Mouse (Mus musculus): ENCODE data around the gene Trmt10c.
"Not testable (repeated sequence)": the region's sequence is repeated elsewhere in the genome, so short reads cannot be mapped to it uniquely, and the experiment has no call there.

Trmt10c gene

GRCm38 (mm10) chr16:56048038-56048437, 10.4 kb upstream of the Trmt10c start, which contains the start of gene Senp7:
Senp7 (plus strand) TSS chr16:56048338.
- DNase-seq (ENCODE audit: low read depth, low spot score): not testable (repeated sequence)

- DNase-seq (ENCODE audit: low read depth, low spot score): no peak
Observed at GRCm38 (mm10) chr16:56038090-56038489, 471 bp upstream of the Trmt10c start.

GRCm38 (mm10) chr16:56036501-56036900, 1.1 kb downstream of the Trmt10c start:
- no peak for DNase-seq (ENCODE audit: low read depth, low spot score)

GRCm38 (mm10) chr16:56034566-56034965, 3.1 kb downstream of the Trmt10c start:
- DNase-seq (ENCODE audit: low read depth, low spot score): no peak

GRCm38 (mm10) chr16:56029661-56030082, 7.9 kb downstream of the Trmt10c start, which contains the start of gene Pcnp:
Pcnp (minus strand) TSS chr16:56029739.
- DNase-seq (ENCODE audit: low read depth, low spot score): peak; percentile 98

GRCm38 (mm10) chr16:56028722-56029551, 8.7 kb downstream of the Trmt10c start:
- peak; percentile 62 for DNase-seq (ENCODE audit: low read depth, low spot score)

- DNase-seq (ENCODE audit: low read depth, low spot score): no peak
Observed at GRCm38 (mm10) chr16:56027854-56028629, 9.6 kb downstream of the Trmt10c start.

GRCm38 (mm10) chr16:56019660-56020059, 18.0 kb downstream of the Trmt10c start:
- DNase-seq (ENCODE audit: low read depth, low spot score): no peak

- DNase-seq (ENCODE audit: low read depth, low spot score): no peak
Observed at GRCm38 (mm10) chr16:56014076-56014475, 23.5 kb downstream of the Trmt10c start.

GRCm38 (mm10) chr16:56012789-56013743, 24.6 kb downstream of the Trmt10c start:
- DNase-seq (ENCODE audit: low read depth, low spot score): no peak

- DNase-seq (ENCODE audit: low read depth, low spot score): no peak
Observed at GRCm38 (mm10) chr16:56008862-56009261, 28.8 kb downstream of the Trmt10c start.

GRCm38 (mm10) chr16:56006798-56007197, 30.8 kb downstream of the Trmt10c start:
- no peak for DNase-seq (ENCODE audit: low read depth, low spot score)

- DNase-seq (ENCODE audit: low read depth, low spot score): no peak
Observed at GRCm38 (mm10) chr16:55994235-55994634, 43.4 kb downstream of the Trmt10c start.

GRCm38 (mm10) chr16:55990311-55990710, 47.3 kb downstream of the Trmt10c start:
- DNase-seq (ENCODE audit: low read depth, low spot score): no peak

- no peak for DNase-seq (ENCODE audit: low read depth, low spot score)
Observed at GRCm38 (mm10) chr16:55986001-55986400, 51.6 kb downstream of the Trmt10c start.
